ENCODE assay signal across 7 mouse cellular contexts in the genomic region with DNA sequence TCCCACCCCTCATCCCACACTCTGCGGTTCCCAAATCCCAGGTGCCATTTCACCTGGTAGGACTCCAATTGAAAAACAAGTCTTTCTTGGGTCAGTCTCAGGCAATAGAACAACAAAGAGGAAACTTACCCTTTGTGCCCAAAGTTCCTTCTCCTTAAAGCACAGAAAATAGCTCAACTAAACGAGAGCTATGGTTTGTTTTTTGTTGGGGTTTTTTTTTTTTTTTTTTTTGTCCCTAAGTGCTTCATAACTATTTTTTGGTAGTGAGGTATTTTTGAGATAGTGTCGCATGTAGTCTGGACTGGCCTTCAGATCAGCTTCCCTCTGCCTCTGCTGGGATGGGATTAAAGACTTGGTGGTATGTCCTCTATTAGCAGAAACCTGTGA. TPM values are rescaled to one million over a fixed set of nuclear protein-coding genes. Genes with fewer than 3 reads are reported as not detected.
DNase-seq lines count a peak whose midpoint lies in the region; ATAC-seq and TF ChIP-seq lines count a peak whose summit lies in the region.

No protein-coding gene starts in this region.

- H3K4me2 ChIP-seq in lung, embryonic 14.5 days = peak overlapping the region; percentile 75
- peak overlapping the region; percentile 59 for H3K4me2 ChIP-seq in limb, embryonic 11.5 days (ENCODE audit: low read depth, severe bottlenecking)

- WGBS in lung, embryonic 14.5 days = 28% methylated on average over 3 of the region's 3 CpGs
- 40% methylated on average over 3 of the region's 3 CpGs for WGBS in limb, embryonic 11.5 days
- WGBS in olfactory bulb, adult 2 months = 20% methylated on average over 3 of the region's 3 CpGs

- 0 out of 2 replicates have a peak, but pooled peaks cover 5% of the 10 kb centered on the region for H3K4me1 ChIP-seq in lung, embryonic 14.5 days (ENCODE audit: insufficient read depth)
- peaks cover 14% of the 10 kb centered on the region for H3K4me1 ChIP-seq in embryonic fibroblast, embryonic 13.5 days (ENCODE audit: control insufficient read depth, insufficient read depth, low read length)
- 0 out of 2 replicates have a peak, but pooled peaks cover 2% of the 10 kb centered on the region for H3K4me1 ChIP-seq in limb, embryonic 11.5 days (ENCODE audit: control insufficient read depth, insufficient read depth, low read length)
- H3K4me1 ChIP-seq in olfactory bulb, adult 2 months (ENCODE audit: control insufficient read depth, insufficient read depth, low read length) = no peaks in the 10 kb centered on the region; the same call in 1 of the 2 replicates

- H3K4me3 ChIP-seq in lung, embryonic 14.5 days (ENCODE audit: low read depth, low read length) = peak overlapping the region; percentile 55
- H3K4me3 ChIP-seq in embryonic fibroblast, embryonic 13.5 days (ENCODE audit: insufficient read depth, low read length) = peak overlapping the region; percentile 40
- H3K4me3 ChIP-seq in limb, embryonic 11.5 days (ENCODE audit: low read depth, low read length) = peak overlapping the region; percentile 69
- H3K4me3 ChIP-seq in olfactory bulb, adult 2 months (ENCODE audit: insufficient read depth, low read depth, low read length) = peak overlapping the region; percentile 42

- TF ChIP-seq POLR2A in embryonic fibroblast, embryonic 13.5 days (IDR thresholded peaks at IDR 0.05; ENCODE audit: low read depth, low read length) = no peak
- no peak for TF ChIP-seq POLR2A in olfactory bulb, adult 2 months (IDR thresholded peaks at IDR 0.05; ENCODE audit: insufficient read depth, low read depth, low read length)

- DNase-seq in lung, embryonic 14.5 days = no peak
- DNase-seq in lung, postnatal 10 days = no peak
- no peak for DNase-seq in limb, embryonic 11.5 days (ENCODE audit: low spot score)
- no peak for DNase-seq in left cerebral cortex, adult 18-20 months (ENCODE audit: low spot score in 2 of 2)
- no peak for DNase-seq in ovary, postnatal 10 days (ENCODE audit: low spot score)

- no peak for ATAC-seq in lung, embryonic 14.5 days (ENCODE audit: insufficient read depth)
- ATAC-seq in limb, embryonic 11.5 days (ENCODE audit: insufficient number of reproducible peaks, low FRiP score, low TSS enrichment, low read depth) = no peak

- peak overlapping the region; percentile 62 for H3K9ac ChIP-seq in lung, embryonic 14.5 days
- peak overlapping the region; percentile 58; the same call in 1 of the 2 replicates for H3K9ac ChIP-seq in limb, embryonic 11.5 days (ENCODE audit: low read length)

- H3K27ac ChIP-seq in lung, embryonic 14.5 days (ENCODE audit: low read depth) = peak overlapping the region; percentile 79
- peak overlapping the region; percentile 66 for H3K27ac ChIP-seq in embryonic fibroblast, embryonic 13.5 days (ENCODE audit: insufficient read depth, low read length)
- H3K27ac ChIP-seq in limb, embryonic 11.5 days (replicated peaks; ENCODE audit: low read depth, low read length) = peak overlapping the region; percentile 55; the same call in 1 of the 2 replicates
- H3K27ac ChIP-seq in olfactory bulb, adult 2 months (ENCODE audit: insufficient read depth, low read depth, low read length) = peak overlapping the region; percentile 54

- H3K36me3 ChIP-seq in lung, embryonic 14.5 days (ENCODE audit: insufficient read depth) = peaks cover 28% of the 10 kb centered on the region
- H3K36me3 ChIP-seq in limb, embryonic 11.5 days (ENCODE audit: control insufficient read depth, insufficient read depth, low read length) = no peaks in the 10 kb centered on the region; the same call in 1 of the 2 replicates

- no peaks in the 10 kb centered on the region for H3K27me3 ChIP-seq in lung, embryonic 14.5 days (ENCODE audit: insufficient read depth, low read length)
- H3K27me3 ChIP-seq in limb, embryonic 11.5 days (ENCODE audit: control insufficient read depth, insufficient read depth, low read length) = no peaks in the 10 kb centered on the region

- H3K9me3 ChIP-seq in lung, embryonic 14.5 days (ENCODE audit: low read depth, low read length) = no peaks in the 10 kb centered on the region
- no peaks in the 10 kb centered on the region for H3K9me3 ChIP-seq in limb, embryonic 11.5 days (ENCODE audit: control insufficient read depth, low read length)

- TF ChIP-seq CTCF in lung, embryonic 14.5 days (IDR thresholded peaks at IDR 0.05; ENCODE audit: low read depth) = no peak
- no peak for TF ChIP-seq CTCF in embryonic fibroblast, embryonic 13.5 days (IDR thresholded peaks at IDR 0.05; ENCODE audit: borderline replicate concordance, insufficient read depth, low read length)
- no peak for TF ChIP-seq CTCF in olfactory bulb, adult 2 months (IDR thresholded peaks at IDR 0.05; ENCODE audit: insufficient read depth, low read depth, low read length)

RNA-seq across cellular contexts. Expression of gene Strada, which starts 7.8 kb away (rescaled TPM):
- polyA plus RNA-seq in lung, embryonic 14.5 days (2014; fragmentation: Nextera tagmentation; extraction: Ambion mirVana) = 31.7 and 32.6 TPM in 2 replicates
- polyA plus RNA-seq in embryonic fibroblast, embryonic 13.5 days (2011; ENCODE audit: insufficient read length, low read depth, missing spikeins) = 22.4 and 24.0 TPM in 2 replicates
- 36.7 and 40.0 TPM in 2 replicates for polyA plus RNA-seq in limb, embryonic 11.5 days (2014; fragmentation: Nextera tagmentation; extraction: Ambion mirVana)
- 209 TPM in 1 of 2 replicates, not detected in the other for polyA plus RNA-seq in olfactory bulb, adult 2 months (2012; ENCODE audit: insufficient read depth, insufficient read length, low replicate concordance, missing spikeins)
- 10 to 100 TPM; 24.8 to 29.8 TPM for total RNA-seq in left cerebral cortex, adult 18-20 months (2021)

RNA-seq across cellular contexts. Expression of gene Ccdc47, which starts 22.0 kb away (rescaled TPM):
- 66.5 and 69.6 TPM in 2 replicates for polyA plus RNA-seq in lung, embryonic 14.5 days (2014; fragmentation: Nextera tagmentation; extraction: Ambion mirVana)
- polyA plus RNA-seq in embryonic fibroblast, embryonic 13.5 days (2011; ENCODE audit: insufficient read length, low read depth, missing spikeins) = 101 and 110 TPM in 2 replicates
- polyA plus RNA-seq in limb, embryonic 11.5 days (2014; fragmentation: Nextera tagmentation; extraction: Ambion mirVana) = 53.5 and 68.1 TPM in 2 replicates
- polyA plus RNA-seq in olfactory bulb, adult 2 months (2012; ENCODE audit: insufficient read depth, insufficient read length, low replicate concordance, missing spikeins) = not detected in 2 replicates
- 10 to 100 TPM; 84.2 to 91.5 TPM for total RNA-seq in left cerebral cortex, adult 18-20 months (2021)

RNA-seq across cellular contexts. Expression of gene Ddx42, which starts 22.6 kb away (rescaled TPM):
- 75.5 and 82.1 TPM in 2 replicates for polyA plus RNA-seq in lung, embryonic 14.5 days (2014; fragmentation: Nextera tagmentation; extraction: Ambion mirVana)
- 55.0 and 58.3 TPM in 2 replicates for polyA plus RNA-seq in embryonic fibroblast, embryonic 13.5 days (2011; ENCODE audit: insufficient read length, low read depth, missing spikeins)
- polyA plus RNA-seq in limb, embryonic 11.5 days (2014; fragmentation: Nextera tagmentation; extraction: Ambion mirVana) = 96.6 and 110 TPM in 2 replicates
- polyA plus RNA-seq in olfactory bulb, adult 2 months (2012; ENCODE audit: insufficient read depth, insufficient read length, low replicate concordance, missing spikeins) = not detected in 2 replicates
- 10 to 100 TPM; 64.4 to 68.0 TPM for total RNA-seq in left cerebral cortex, adult 18-20 months (2021)

RNA-seq across cellular contexts. Expression of gene Limd2, which starts 33.5 kb away (rescaled TPM):
- 211 and 229 TPM in 2 replicates for polyA plus RNA-seq in lung, embryonic 14.5 days (2014; fragmentation: Nextera tagmentation; extraction: Ambion mirVana)
- 67.2 and 70.6 TPM in 2 replicates for polyA plus RNA-seq in embryonic fibroblast, embryonic 13.5 days (2011; ENCODE audit: insufficient read length, low read depth, missing spikeins)
- 516 and 591 TPM in 2 replicates for polyA plus RNA-seq in limb, embryonic 11.5 days (2014; fragmentation: Nextera tagmentation; extraction: Ambion mirVana)
- polyA plus RNA-seq in olfactory bulb, adult 2 months (2012; ENCODE audit: insufficient read depth, insufficient read length, low replicate concordance, missing spikeins) = 164 and 291 TPM in 2 replicates
- 10 to 100 TPM; 94.9 to 97.0 TPM for total RNA-seq in left cerebral cortex, adult 18-20 months (2021)

RNA-seq across cellular contexts. Expression of gene Gm10840, which starts 33.5 kb away (rescaled TPM):
- polyA plus RNA-seq in lung, embryonic 14.5 days (2014; fragmentation: Nextera tagmentation; extraction: Ambion mirVana) = not detected in 2 replicates
- polyA plus RNA-seq in embryonic fibroblast, embryonic 13.5 days (2011; ENCODE audit: insufficient read length, low read depth, missing spikeins) = not detected in 2 replicates
- 0.64 TPM in 1 of 2 replicates, not detected in the other for polyA plus RNA-seq in limb, embryonic 11.5 days (2014; fragmentation: Nextera tagmentation; extraction: Ambion mirVana)
- polyA plus RNA-seq in olfactory bulb, adult 2 months (2012; ENCODE audit: insufficient read depth, insufficient read length, low replicate concordance, missing spikeins) = not detected in 2 replicates
- 1 to 10 TPM in 1 of 2 experiments, not detected in 1; 1.6 TPM for total RNA-seq in left cerebral cortex, adult 18-20 months (2021)

Comparison
In these comparisons a context has a peak if more than half of its experiments do, and no peak if none do; other contexts are left out.
1. RNA of gene Ddx42, which starts 22.6 kb away (polyA plus RNA-seq): 96.6 to 110 TPM in limb, embryonic 11.5 days, 75.5 to 82.1 TPM in lung, embryonic 14.5 days and 55.0 to 58.3 TPM in embryonic fibroblast, embryonic 13.5 days; not detected in olfactory bulb, adult 2 months; every median in the first group is over 10 times any median in the second.
2. Peak in every context shown above with its lines, with median percentiles within 50 percentile points of each other: H3K27ac ChIP-seq and H3K4me3 ChIP-seq.